Mouse (Mus musculus) thymus, postnatal 14 days (tissue): ENCODE results near the gene Hspa5.
"Not testable (repeated sequence)": the region's sequence is repeated elsewhere in the genome, so short reads cannot be mapped to it uniquely, and the experiment has no call there.

Source experiments
- DNase-seq: peaks from one replicate; pipeline ENCODE4 v3.0.0; 2021

Gene Hspa5

DNA sequence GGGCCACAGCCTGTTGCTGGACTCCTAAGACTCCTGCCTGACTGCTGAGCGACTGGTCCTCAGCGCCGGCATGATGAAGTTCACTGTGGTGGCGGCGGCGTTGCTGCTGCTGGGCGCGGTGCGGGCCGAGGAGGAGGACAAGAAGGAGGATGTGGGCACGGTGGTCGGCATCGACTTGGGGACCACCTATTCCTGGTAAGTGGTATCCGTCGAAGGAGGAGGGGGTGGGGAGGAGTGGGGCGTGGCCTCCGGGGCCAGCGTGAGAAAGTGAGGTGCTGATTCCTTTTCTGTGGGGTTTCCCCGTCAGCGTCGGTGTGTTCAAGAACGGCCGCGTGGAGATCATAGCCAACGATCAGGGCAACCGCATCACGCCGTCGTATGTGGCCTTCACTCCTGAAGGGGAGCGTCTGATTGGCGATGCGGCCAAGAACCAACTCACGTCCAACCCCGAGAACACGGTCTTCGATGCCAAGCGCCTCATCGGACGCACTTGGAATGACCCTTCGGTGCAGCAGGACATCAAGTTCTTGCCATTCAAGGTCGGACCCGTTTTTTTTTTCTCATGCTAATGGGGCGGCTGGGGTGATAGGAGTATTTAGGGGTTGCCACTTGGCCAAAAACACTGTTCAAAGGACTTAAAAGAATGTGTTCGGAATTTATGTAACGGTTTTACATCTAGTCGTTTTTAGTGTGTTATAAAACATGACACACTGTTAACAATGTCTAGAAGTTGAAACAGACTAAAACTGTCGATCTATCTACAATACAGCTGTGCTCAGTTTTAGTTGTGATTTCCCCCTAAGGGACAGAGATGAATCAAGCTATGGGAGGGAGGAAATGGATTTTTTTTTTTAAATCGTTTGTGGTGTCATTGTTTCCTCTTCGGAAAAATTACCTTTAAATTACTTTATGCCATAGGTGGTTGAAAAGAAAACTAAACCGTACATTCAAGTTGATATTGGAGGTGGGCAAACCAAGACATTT lies 774 bp downstream of the Hspa5 start:
- DNase-seq, result peak; percentile 75

DNA sequence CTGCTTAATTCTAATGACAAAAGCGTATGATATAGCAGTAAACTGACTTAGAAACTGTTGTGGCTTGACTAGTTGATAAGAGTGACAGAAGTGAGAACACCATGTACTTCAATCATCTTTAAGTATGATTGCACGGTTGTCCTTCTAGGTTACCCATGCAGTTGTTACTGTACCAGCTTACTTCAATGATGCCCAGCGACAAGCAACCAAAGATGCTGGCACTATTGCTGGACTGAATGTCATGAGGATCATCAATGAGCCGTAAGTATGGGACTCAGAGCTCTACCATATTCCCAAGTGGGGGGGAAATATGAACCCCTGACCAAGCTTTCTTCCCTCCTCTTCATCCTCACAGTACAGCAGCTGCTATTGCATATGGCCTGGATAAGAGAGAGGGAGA lies 1.9 kb downstream of the Hspa5 start:
- no peak for DNase-seq

GRCm38 (mm10) chr2:34774493-34774892 lies 2.7 kb downstream of the Hspa5 start:
- DNase-seq, result no peak

GRCm38 (mm10) chr2:34777237-34777868 lies 5.6 kb downstream of the Hspa5 start:
- DNase-seq, result no peak

DNA sequence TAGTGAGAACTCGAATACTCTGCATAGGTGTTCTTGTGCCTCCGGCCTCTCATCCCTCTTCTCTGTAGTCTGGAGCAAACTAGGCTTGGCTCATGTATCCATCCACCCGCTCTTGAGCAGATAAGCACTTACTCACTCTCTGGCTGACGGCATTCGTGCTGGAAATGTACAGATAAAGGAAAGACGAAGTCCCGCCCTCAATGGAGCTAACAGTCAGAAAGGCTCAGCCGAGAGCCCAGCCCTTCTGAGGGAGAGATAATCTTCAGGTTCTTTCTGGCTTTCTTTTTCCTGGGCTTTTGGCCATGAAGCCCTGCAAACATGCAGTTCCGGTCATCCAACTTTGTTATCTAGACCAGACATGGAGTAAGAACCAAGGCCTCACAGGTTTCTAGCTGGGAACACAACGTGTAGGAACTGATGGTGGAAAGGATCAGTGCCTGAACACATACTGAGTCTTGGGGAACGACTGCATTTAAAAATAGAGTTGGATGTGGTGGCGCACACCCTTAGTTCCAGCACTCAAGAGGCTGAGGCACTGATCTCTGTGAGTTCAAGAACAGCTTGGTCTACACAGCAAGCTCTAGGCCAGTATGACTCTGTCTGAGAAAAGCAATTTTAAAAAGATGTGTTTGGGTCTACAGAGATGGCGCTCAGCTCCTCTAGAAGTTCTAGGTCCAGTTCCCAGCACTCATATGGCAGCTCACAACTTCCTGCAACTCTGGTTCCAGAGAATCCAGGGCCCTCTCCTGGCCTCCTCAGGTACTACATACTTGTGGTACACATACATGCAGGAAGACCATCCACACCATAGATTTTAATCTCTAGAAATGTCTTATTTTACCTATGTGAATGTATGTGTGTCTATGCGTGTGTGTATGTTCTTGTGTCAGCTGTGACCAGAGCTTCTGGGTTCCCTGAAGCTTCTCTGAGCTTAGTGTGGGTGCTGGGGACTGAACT lies 11.6 kb downstream of the Hspa5 start:
- no peak for DNase-seq

GRCm38 (mm10) chr2:34784085-34784484 lies 12.3 kb downstream of the Hspa5 start:
- peak; percentile 59 for DNase-seq

DNA sequence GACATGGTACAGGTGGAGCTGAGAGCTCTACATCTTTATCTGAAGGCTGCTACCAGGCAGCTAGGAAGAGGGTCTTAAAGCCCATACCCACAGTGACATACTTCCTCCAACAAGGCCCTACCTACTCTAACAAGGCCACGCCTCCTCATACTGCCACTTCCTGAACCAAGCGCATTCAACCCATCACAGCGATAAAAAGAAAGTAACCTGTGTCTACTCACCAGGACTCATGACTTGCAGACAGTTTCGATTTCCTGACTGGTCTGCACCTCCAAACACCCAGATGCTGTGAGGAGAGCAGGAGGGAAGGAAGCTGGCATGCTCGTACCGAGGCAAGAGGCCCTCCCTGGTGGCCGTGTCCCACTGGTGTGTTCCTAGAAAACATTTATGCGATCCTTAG lies 18.5 kb downstream of the Hspa5 start:
- peak; percentile 74 for DNase-seq

GRCm38 (mm10) chr2:34792543-34792942 lies 20.8 kb downstream of the Hspa5 start:
- DNase-seq, result not testable (repeated sequence)

- DNase-seq, result no peak
These were observed 22.7 kb downstream of the Hspa5 start for GRCm38 (mm10) chr2:34794511-34794910.

DNA sequence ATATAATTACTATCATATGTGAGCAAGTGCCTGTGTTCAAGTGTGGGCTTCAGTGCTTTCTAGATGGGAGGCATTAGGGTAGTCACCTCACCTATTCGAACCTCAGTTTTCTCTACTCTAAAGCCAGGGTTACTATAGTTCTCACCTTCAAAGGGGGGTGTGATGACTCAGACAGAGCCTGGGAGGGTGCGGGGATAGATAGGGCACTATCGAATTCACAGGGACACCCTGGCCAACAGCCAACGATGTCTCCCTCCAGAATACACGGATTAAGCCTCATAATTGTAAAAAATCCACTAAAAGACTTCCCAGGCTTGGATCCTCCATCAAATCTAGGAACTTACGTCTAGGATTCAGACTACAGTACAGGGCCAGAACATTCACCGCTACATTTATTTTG lies 23.7 kb downstream of the Hspa5 start:
- DNase-seq, result no peak

DNA sequence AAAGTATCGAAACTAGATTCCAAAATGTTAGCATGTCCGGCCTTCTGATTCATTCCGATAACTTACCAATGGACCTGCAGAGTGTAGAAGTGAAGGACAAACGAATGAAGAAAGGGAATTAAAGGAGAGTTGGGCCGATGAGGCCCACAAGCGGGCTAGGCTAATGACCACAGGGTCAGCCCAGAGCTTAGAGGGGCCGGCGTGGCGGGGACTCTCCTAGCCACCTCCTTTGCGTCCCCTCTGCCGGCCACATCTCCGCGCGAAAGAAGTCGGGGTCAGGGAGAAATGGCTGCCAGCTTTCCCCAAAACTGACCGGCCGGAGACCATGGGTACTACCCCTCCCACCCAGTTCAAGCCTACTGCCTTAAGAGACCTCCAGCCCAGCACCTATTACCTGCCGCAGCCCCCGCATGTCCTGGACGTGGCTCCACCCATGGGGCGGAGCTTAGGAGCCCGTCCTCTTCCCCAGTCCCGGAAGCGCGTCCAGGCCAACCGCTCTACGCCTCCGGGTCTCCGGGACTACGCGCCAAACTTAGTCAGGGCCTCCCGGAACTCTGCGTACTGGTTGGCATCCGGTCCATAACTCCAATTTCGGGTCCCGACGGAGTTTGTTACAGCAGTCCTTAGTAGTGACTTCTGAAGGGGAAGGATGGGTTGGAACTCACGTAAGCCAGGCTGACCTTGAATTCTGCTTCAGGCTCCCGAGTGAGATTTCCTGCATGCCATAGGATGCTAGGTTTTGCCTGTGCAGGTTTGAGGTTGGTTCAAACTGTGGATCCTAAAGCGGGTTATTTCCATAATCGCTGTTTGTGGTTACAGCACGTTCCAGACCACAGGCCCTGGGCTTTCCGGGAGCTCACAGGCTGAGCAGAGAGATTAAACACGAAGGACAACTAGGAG lies 27.8 kb downstream of the Hspa5 start, which contains the start of gene Rabepk:
Gene Rabepk (minus strand): TSS at position 556 of the 900 bp plus-strand sequence.
- DNase-seq, result peak; percentile 91

DNA sequence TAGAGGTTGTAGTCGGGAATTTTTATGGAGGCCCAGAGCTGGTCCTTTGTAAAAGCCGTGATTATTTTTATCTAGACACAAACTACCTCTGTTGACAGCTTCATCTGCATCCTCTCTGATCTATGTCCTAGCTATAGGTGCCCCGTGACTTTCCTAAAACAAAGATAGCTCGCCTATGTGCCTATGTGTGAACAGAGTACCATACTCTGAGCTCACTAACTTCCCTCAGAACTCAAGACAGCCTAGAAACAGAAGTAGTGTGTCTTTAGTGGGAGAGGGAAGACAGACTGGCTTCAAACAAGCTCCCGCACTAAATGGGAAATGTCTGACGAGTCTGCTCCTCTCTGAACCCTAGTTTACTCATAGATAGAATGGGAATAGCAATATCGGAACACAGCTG lies 28.6 kb downstream of the Hspa5 start:
- DNase-seq, result no peak

DNA sequence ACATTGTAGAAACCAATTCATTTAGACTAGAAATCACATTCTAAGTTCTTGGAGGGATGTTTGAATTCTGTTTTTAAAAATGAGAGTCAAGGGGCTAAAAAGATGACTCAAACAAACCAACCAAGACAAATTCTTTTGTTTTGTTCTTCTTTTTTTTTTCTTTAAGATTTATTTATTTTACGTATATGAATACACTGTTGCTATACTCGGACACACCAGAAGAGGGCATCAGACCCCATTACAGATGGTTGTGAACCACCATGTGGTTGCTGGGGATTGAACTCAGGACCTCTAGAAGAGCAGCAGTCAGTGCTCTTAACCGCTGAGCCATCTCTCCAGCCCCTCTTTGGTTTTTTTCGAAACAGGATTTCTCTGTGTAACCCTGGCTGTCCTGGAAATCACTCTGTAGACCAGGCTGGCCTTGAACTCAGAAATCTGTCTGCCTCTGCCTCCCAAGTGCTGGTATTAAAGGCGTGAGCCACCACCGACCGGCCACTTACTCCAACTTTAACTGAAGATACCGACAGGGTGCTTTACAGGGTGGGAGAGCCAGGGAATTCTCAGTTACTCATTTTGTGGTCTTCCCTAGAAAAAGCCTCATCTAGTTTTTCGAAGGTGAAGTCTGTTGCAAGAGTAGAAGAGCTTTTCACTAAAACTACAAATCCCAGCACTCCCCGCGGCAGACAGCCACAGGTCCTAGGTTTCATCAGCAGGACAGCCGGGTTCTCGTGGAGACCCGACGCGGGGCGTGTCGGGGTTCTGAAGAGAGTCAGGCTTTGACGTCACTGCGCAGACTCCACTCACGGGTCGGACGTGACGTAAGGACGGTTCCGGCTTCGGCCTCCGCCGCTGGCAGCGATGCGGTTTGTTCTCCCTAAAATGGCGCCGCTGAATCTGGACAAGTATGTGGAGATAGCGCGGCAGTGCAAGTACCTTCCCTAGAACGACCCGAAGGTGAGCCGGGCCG lies 30.0 kb downstream of the Hspa5 start:
- DNase-seq, result peak; percentile 97

- peak; percentile 38 for DNase-seq
These were observed 30.9 kb downstream of the Hspa5 start for GRCm38 (mm10) chr2:34802565-34803245.

GRCm38 (mm10) chr2:34803746-34804145 lies 32.0 kb downstream of the Hspa5 start:
- DNase-seq, result no peak

DNA sequence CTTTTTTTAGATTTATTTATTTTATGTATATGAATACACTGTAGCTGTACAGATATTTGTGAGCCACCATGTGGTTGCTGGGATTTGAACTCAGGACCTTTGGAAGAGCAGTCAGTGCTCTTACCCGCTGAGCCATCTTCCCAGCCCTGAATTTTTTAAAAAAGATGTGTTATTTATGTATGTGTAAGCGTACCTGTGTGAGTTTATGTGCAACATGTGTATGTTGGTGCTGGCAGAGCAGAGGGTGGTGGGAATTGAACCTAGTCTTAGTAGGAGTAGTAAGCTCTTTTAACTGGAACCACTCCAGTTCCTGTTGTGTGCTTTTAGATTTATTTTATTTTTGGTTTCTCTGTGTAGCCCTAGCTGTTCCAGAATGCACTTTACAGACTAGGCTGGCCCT lies 32.4 kb downstream of the Hspa5 start:
- no peak for DNase-seq

DNA sequence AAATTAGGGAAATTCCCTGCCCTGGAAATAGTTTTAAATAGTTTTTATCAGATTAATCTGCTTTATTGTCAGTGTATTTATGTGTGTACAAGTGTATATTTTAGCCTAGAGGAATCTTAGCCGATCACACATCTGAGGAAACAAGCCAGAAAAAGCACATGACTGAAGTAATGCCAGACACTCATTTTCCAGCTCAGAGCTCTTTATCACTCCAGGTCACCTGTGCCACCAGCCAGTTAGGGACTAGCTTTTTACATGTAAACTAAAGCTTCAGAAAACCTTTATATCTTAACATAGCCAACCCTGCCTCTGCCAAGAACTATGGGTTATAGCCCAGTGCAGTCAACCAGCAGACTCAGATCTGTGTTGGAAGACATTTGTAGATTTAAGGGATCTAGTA lies 33.0 kb downstream of the Hspa5 start:
- no peak for DNase-seq

GRCm38 (mm10) chr2:34805364-34805950 lies 33.7 kb downstream of the Hspa5 start:
- no peak for DNase-seq

DNA sequence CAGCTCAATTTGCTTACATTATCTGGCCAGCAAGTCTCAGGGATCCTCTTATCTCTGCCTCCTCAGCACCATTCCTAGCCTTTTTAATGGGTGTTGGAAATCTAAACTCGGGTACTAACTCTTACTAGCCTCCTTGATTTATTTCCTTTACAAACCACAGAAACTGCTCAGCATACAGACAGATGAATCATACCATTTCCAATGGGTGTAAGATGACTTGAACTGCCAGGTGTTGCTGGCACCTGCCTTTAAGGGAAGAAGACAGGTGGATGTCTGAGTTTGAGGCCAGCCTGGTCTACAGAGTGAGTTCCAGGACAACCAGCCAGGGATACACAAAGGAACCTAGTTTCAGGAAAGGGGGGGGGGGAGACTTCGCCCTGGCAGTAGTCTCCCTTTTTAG lies 36.3 kb downstream of the Hspa5 start:
- no peak for DNase-seq

DNA sequence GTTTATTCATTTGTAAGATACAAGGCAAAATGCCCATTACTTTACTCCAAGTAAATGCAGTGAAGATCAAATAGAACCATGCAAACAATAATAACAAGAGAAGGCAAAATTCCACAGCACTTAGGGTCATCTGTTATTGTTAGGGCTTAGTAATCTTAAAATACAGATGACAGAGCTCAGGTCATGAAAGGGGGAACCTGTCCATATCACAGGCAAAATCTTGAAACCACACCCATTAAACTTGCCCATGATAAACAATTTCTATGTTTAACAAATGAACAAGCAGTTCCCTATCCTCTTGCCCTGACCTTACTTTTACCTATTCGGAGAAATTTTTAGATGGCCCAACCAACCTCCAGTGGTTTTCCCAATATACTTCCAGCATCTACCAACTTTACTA lies 37.8 kb downstream of the Hspa5 start:
- DNase-seq, result no peak
